Mouse (Mus musculus) intestine, postnatal 0 days (tissue): ENCODE data around the gene Nphp1. TPM values are rescaled to one million over a fixed set of nuclear protein-coding genes. Genes with fewer than 3 reads are reported as not detected.

Experiments used
- ATAC-seq: fragments of 200-750 bp; cut with Nextera tagmentation; 2 replicates; pipeline ENCODE4 v1.8.0; 2017; ENCODE audit warnings: mild to moderate bottlenecking, moderate TSS enrichment, moderate library complexity
- H3K27ac ChIP-seq: fragments of 300-500 bp; sonication (generic); 2 replicates; pipeline ENCODE4 v1.5.1; 2014; ENCODE audit warnings: mild to moderate bottlenecking, low read depth, low read length, moderate library complexity
- H3K27me3 ChIP-seq: fragments of 300-500 bp; sonication (generic); replicated peaks from 2 replicates; pipeline ENCODE4 v1.6.1; 2014; ENCODE audit warnings: low read length, mixed read lengths; ENCODE audit not compliant: control insufficient read depth, insufficient read depth
- H3K36me3 ChIP-seq: fragments of 300-500 bp; sonication (generic); 2 replicates; pipeline ENCODE4 v1.6.1; 2014; ENCODE audit warnings: mild to moderate bottlenecking, moderate library complexity; ENCODE audit not compliant: control insufficient read depth, insufficient read depth
- H3K4me1 ChIP-seq: fragments of 300-500 bp; sonication (generic); replicated peaks from 2 replicates; pipeline ENCODE4 v1.6.1; 2014; ENCODE audit warnings: antibody characterized with exemption, low read length, mixed read lengths; ENCODE audit not compliant: control insufficient read depth, insufficient read depth
- H3K4me2 ChIP-seq: fragments of 300-500 bp; sonication (generic); replicated peaks from 2 replicates; pipeline ENCODE4 v1.6.1; 2014; ENCODE audit warnings: low read depth, mild to moderate bottlenecking, moderate library complexity
- H3K4me3 ChIP-seq: fragments of 300-500 bp; sonication (generic); 2 replicates; pipeline ENCODE4 v1.5.1; 2014; ENCODE audit warnings: low read depth, low read length
- H3K9ac ChIP-seq: fragments of 300-500 bp; sonication (generic); 2 replicates; pipeline ENCODE4 v1.6.1; 2014; ENCODE audit warnings: mild to moderate bottlenecking, low read depth, low read length
- H3K9me3 ChIP-seq: fragments of 300-500 bp; sonication (generic); 2 replicates; pipeline ENCODE4 v1.6.1; 2016; ENCODE audit warnings: mixed run types; ENCODE audit not compliant: control insufficient read depth
- CTCF ChIP-seq: sonication (generic); IDR thresholded peaks from 2 replicates; pipeline ENCODE4 v1.5.1; 2016; ENCODE audit warnings: low read depth, mild to moderate bottlenecking, control low read depth, antibody characterized with exemption, moderate library complexity
- WGBS: fragments of 180-500 bp; shearing (Covaris S2); extraction: QIAGEN DNeasy Blood & Tissue Kit; methylation state at CpG from one replicate; pipeline ENCODE4 v1.1.7; 2014; 5-methylcytosine and 5-hydroxymethylcytosine counted together
- polyA plus RNA-seq: library from polyadenylated mRNA; unstranded; fragments of >200 nt; fragmentation: Nextera tagmentation; extraction: Ambion mirVana; gene quantifications from 2 replicates; pipeline ENCODE4 v1.2.1, GENCODE M21; 2015

The Nphp1 gene
- polyA plus RNA-seq = 13.0 and 13.3 TPM in 2 replicates

DNA sequence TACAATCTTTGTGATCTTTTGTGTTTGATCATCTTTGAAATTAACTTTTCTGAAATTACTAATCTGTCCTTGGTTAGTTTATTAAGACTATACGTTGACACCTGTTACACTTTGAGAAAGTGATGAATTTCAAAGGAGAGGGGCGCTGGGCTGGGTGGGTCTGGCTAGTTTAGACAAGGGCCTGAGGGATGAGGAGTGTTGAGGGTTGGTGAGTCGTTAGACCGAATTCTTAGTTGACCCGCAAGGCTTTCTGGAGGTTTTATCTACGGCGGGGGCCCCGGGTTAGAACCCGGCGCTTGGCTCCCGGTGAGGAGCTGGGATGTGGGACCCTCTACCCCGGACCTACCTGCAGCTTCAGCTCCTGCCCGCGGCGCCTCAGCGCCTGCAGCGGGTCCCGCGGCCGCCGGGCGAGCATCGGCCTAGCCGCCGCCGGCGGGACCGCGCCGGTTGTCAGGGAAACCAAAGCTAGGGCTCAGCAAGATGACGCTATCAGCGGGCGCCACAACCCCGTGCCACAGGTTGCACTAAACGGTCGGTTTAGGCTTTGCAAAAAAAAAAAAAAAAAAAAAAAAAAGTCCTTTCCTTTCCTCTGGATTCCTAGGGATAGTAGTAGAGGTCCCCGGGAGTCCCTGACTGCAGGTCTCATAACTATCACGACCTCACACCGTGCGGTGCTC is at the start of gene Nphp1:
Gene Nphp1, minus strand, starts transcription at position 458 of the 677 bp plus-strand sequence.
- Histone ChIP-seq H3K27me3 (no peaks in the 10 kb centered on the region), H3K4me3 (peak within 1 kb of the TSS; percentile 69), H3K27ac (no peak within 1 kb of the TSS), H3K9me3 (no peaks in the 10 kb centered on the region), H3K4me2 (peak within 1 kb of the TSS; percentile 80), H3K36me3 (no peaks in the 10 kb centered on the region), H3K9ac (peak within 1 kb of the TSS; percentile 69), H3K4me1 (peaks cover 8% of the 10 kb centered on the region; the same call in 1 of the 2 replicates)
- peak; percentile 87 for ATAC-seq
- under 1% methylated on average over 40 of the region's 40 CpGs for WGBS
- no peak for TF ChIP-seq CTCF

DNA sequence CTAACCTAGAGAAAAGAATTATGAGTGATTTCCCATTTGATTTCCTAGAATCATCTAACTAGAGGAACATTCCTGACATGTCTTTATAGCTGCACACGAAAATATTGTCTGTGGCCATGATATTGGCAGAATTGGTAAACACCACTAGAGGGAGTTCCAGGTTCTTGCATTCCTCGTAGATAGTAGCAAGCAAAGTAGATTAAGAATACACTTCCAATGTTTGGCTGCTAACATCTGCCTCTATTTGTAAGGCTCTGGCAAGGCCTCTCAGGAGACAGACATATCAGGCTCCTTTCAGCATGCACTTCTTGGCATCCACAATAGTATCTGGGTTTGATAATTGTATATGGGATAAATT is 44.1 kb upstream of the Nphp1 start:
- ATAC-seq = no peak
- H3K27ac ChIP-seq = no peak overlapping the region
- TF ChIP-seq CTCF = peak; percentile 76
- H3K9ac ChIP-seq = no peak overlapping the region
- H3K27me3 ChIP-seq = peaks cover 4% of the 10 kb centered on the region; the same call in 1 of the 2 replicates
- H3K4me2 ChIP-seq = peak overlapping the region; percentile 89; the same call in 1 of the 2 replicates
- no peaks in the 10 kb centered on the region for H3K9me3 ChIP-seq
- WGBS = 19% methylated on average over 2 of the region's 2 CpGs
- H3K36me3 ChIP-seq = no peaks in the 10 kb centered on the region
- H3K4me1 ChIP-seq = no peaks in the 10 kb centered on the region
- no peak overlapping the region for H3K4me3 ChIP-seq

DNA sequence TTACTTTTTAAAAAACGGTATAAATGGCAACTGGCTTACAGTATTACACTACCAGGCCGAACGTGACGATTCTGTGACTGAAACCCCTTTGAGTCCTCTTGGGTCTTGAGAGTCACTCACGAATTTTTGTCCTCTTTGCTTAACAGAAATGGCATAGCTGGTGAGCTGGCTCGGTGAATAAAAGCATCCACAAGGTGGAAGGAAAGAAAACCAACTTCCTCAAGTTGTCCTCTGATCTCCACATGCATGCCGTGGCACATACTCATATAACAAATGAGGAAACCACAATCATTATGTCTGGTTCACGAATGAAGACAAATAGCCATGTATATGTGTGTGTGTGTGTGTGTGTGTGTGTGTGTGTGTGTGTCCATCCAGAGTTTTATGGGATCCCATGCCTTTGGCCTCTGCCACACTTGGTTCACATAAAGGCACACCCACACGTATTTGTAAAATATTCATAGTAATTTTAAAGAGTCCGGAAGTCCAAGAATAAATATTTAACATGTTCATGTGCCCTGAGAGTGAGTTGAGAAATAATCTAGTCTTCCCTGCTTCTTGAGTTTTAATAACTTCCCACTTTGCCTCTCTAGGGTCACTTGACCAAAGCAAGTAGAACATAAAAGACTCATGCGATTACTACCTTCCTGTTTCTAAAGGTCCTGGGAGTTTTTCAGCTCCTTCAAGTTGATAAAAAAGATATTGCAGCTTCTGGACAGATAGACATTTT is 43.6 kb upstream of the Nphp1 start:
- Histone ChIP-seq H3K27me3 (no peaks in the 10 kb centered on the region), H3K4me3 (peak overlapping the region; percentile 74), H3K27ac (no peak overlapping the region), H3K4me2 (peak overlapping the region; percentile 89), H3K4me1 (no peaks in the 10 kb centered on the region), H3K36me3 (no peaks in the 10 kb centered on the region), H3K9ac (no peak overlapping the region), H3K9me3 (no peaks in the 10 kb centered on the region)
- WGBS = 29% methylated on average over 11 of the region's 11 CpGs
- no peak for TF ChIP-seq CTCF
- ATAC-seq = peak; percentile 46

DNA sequence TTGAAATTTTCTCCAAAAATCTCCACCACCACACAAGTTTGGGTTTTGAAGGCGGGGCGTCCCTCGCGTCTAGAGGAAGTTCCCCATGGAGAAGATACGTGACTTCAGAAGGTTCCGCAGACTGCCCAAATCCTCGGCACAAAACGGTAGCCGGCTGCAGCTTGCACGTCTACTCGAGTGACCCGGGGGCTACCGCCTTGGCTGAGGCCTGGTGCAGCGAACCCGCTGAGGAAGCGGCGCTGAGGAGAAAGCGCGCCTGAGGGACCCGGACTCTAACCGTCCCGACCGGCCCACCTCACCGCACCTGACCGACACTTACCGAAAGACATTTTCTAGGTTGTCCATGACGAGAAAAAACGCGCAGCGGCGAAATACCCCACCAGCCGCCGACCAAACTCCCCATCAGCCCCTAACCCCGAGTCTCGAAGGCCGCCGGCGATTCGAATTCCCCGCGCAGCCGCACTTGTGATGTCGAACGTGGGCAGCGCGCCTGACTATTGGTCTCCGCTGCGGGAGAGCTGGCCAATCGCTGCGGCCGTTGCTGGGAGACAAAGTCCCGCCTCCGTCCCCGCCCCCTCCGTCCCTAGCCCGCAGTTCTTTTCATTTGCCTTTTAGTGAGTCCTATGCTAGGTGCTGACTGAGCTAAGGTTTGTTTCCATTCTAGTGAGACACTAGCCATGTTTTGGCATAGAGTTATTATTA is 42.9 kb upstream of the Nphp1 start, which contains the start of gene Bub1:
Gene Bub1, minus strand, starts transcription at position 465 of the 702 bp plus-strand sequence.
- ATAC-seq = peak; percentile 95
- H3K27me3 ChIP-seq = no peaks in the 10 kb centered on the region
- no peaks in the 10 kb centered on the region; the same call in 1 of the 2 replicates for H3K36me3 ChIP-seq
- no peaks in the 10 kb centered on the region for H3K4me1 ChIP-seq
- H3K27ac ChIP-seq = no peak within 1 kb of the TSS
- no peaks in the 10 kb centered on the region for H3K9me3 ChIP-seq
- no peak for TF ChIP-seq CTCF
- H3K4me3 ChIP-seq = peak within 1 kb of the TSS; percentile 74
- H3K9ac ChIP-seq = peak within 1 kb of the TSS; percentile 52; the same call in 1 of the 2 replicates
- peak within 1 kb of the TSS; percentile 89 for H3K4me2 ChIP-seq
- WGBS = under 1% methylated on average over 56 of the region's 56 CpGs

DNA sequence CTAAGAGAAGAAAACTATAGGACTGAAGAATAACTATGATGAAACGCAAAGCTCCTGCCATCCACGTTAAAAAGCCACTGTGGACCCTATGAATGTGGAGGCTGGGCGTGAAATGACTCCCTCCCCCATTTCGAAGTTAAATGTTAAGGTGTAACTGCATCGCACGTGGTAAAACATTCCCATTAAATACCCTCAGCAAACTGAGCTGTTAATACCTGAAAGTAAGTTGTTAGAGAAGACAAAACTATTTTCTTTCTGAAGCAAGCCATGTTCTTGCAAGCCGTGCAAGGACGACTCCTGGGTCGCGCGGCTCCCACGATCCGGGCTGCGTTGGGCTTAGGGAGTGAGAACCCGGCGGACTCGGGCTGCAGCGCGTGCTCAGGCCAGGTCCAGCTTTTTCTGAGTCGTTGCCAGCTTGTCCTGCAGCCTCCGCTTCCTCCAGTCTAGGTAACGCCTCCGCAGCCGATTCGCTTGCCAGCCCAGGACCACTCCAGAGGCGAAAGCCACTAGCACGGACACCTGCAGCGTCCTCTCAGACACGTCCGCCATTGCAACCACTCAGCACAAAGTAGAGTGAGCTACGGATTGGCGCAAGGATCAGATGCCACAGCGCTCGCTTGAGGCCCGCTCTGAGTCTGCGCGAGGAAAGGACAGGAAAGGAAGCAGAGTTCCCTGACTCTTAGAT is 3.4 kb upstream of the Nphp1 start, which contains the start of gene Mtln:
Gene Mtln, minus strand, starts transcription at position 570 of the 685 bp plus-strand sequence.
- 1% methylated on average over 37 of the region's 37 CpGs for WGBS
- H3K4me1 ChIP-seq = peaks cover 8% of the 10 kb centered on the region; the same call in 1 of the 2 replicates
- H3K27me3 ChIP-seq = no peaks in the 10 kb centered on the region
- H3K36me3 ChIP-seq = no peaks in the 10 kb centered on the region
- peak within 1 kb of the TSS; percentile 58 for H3K9ac ChIP-seq
- 0 out of 2 replicates have a peak, but pooled peaks have one; percentile 9 for TF ChIP-seq CTCF
- ATAC-seq = peak; percentile 94
- no peaks in the 10 kb centered on the region for H3K9me3 ChIP-seq
- peak within 1 kb of the TSS; percentile 72 for H3K4me2 ChIP-seq
- H3K27ac ChIP-seq = peak within 1 kb of the TSS; percentile 51
- peak within 1 kb of the TSS; percentile 74 for H3K4me3 ChIP-seq
